Mouse (Mus musculus): Measurements from ENCODE around the gene Fbxw7. TPM values are rescaled to one million over a fixed set of nuclear protein-coding genes. Genes with fewer than 3 reads are reported as not detected.
A peak's percentile ranks its signal among the peaks of the same experiment; 100 is the strongest.

Gene Fbxw7
- polyA plus RNA-seq, 1 experiment from 2014 or later, result 9.3 TPM

- 71% methylated on average over 3 of the region's 3 CpGs for WGBS
- peaks cover 2% of the 10 kb centered on the region for H3K4me1 ChIP-seq
Measured at GRCm38 (mm10) chr3:84807826-84808225, 7.2 kb upstream of the Fbxw7 start.

GRCm38 (mm10) chr3:84808906-84809305 lies 6.2 kb upstream of the Fbxw7 start:
- ATAC-seq (replicated peaks; ENCODE audit: low FRiP score), result no peak
- no peak overlapping the region for H3K27ac ChIP-seq
- H3K4me2 ChIP-seq, result no peak overlapping the region
- H3K4me3 ChIP-seq (replicated peaks), result no peak overlapping the region
- H3K9me3 ChIP-seq (replicated peaks), result no peaks in the 10 kb centered on the region
- no peaks in the 10 kb centered on the region for H3K36me3 ChIP-seq
- H3K27me3 ChIP-seq, result 0 out of 2 replicates have a peak, but pooled peaks cover 5% of the 10 kb centered on the region
- no peak overlapping the region for H3K9ac ChIP-seq
- peaks cover 11% of the 10 kb centered on the region for H3K4me1 ChIP-seq

More at GRCm38 (mm10) chr3:84807826-84808225, 7.2 kb upstream of the Fbxw7 start:
- Histone ChIP-seq H3K4me3 (replicated peaks) (no peak overlapping the region), H3K4me2 (no peak overlapping the region), H3K27me3 (0 out of 2 replicates have a peak, but pooled peaks cover 5% of the 10 kb centered on the region), H3K27ac (no peak overlapping the region), H3K36me3 (no peaks in the 10 kb centered on the region), H3K9ac (no peak overlapping the region), H3K9me3 (replicated peaks) (no peaks in the 10 kb centered on the region)
- ATAC-seq (replicated peaks; ENCODE audit: low FRiP score), result no peak

GRCm38 (mm10) chr3:84810803-84811202 lies 4.3 kb upstream of the Fbxw7 start:
- peaks cover 15% of the 10 kb centered on the region for H3K4me1 ChIP-seq
- no peaks in the 10 kb centered on the region for H3K9me3 ChIP-seq (replicated peaks)
- H3K4me2 ChIP-seq, result no peak overlapping the region
- no peak overlapping the region for H3K9ac ChIP-seq
- H3K27ac ChIP-seq, result no peak overlapping the region
- no peaks in the 10 kb centered on the region for H3K27me3 ChIP-seq
- H3K4me3 ChIP-seq (replicated peaks), result no peak overlapping the region
- H3K36me3 ChIP-seq, result no peaks in the 10 kb centered on the region
- ATAC-seq (replicated peaks; ENCODE audit: low FRiP score), result no peak

GRCm38 (mm10) chr3:84813436-84814156 lies 1.5 kb upstream of the Fbxw7 start:
- Histone ChIP-seq H3K4me1 (peaks cover 25% of the 10 kb centered on the region), H3K4me2 (peak overlapping the region; percentile 98), H3K36me3 (no peaks in the 10 kb centered on the region; the same call in 1 of the 2 replicates), H3K9me3 (replicated peaks) (no peaks in the 10 kb centered on the region), H3K27me3 (no peaks in the 10 kb centered on the region), H3K4me3 (replicated peaks) (peak overlapping the region; percentile 70), H3K9ac (peak overlapping the region; percentile 76), H3K27ac (peak overlapping the region; percentile 96)
- ATAC-seq (replicated peaks; ENCODE audit: low FRiP score), result peak; percentile 63; the same call in 1 of the 2 replicates
- 1% methylated on average over 29 of the region's 29 CpGs for WGBS

- Histone ChIP-seq H3K9ac (peak overlapping the region; percentile 76), H3K9me3 (replicated peaks) (no peaks in the 10 kb centered on the region), H3K27ac (peak overlapping the region; percentile 96), H3K4me3 (replicated peaks) (peak overlapping the region; percentile 70), H3K4me1 (peaks cover 25% of the 10 kb centered on the region), H3K27me3 (no peaks in the 10 kb centered on the region), H3K4me2 (peak overlapping the region; percentile 98), H3K36me3 (no peaks in the 10 kb centered on the region; the same call in 1 of the 2 replicates)
- WGBS, result under 1% methylated on average over 27 of the region's 60 CpGs
- ATAC-seq (replicated peaks; ENCODE audit: low FRiP score), result peak; percentile 98
Measured at GRCm38 (mm10) chr3:84814157-84814761, 809 bp upstream of the Fbxw7 start.

GRCm38 (mm10) chr3:84815461-84815860 lies 393 bp downstream of the Fbxw7 start:
- H3K4me1 ChIP-seq, result peaks cover 25% of the 10 kb centered on the region
- H3K4me2 ChIP-seq, result peak overlapping the region; percentile 98
- peak overlapping the region; percentile 70 for H3K4me3 ChIP-seq (replicated peaks)
- WGBS, result under 1% methylated on average over 29 of the region's 29 CpGs
- no peaks in the 10 kb centered on the region for H3K9me3 ChIP-seq (replicated peaks)
- no peaks in the 10 kb centered on the region for H3K27me3 ChIP-seq
- no peaks in the 10 kb centered on the region; the same call in 1 of the 2 replicates for H3K36me3 ChIP-seq
- H3K27ac ChIP-seq, result peak overlapping the region; percentile 96
- ATAC-seq (replicated peaks; ENCODE audit: low FRiP score), result 0 out of 2 replicates have a peak, but pooled peaks have one; percentile 5
- peak overlapping the region; percentile 74 for H3K9ac ChIP-seq

- no peak for ATAC-seq (replicated peaks; ENCODE audit: low FRiP score)
- H3K4me3 ChIP-seq (replicated peaks), result no peak overlapping the region
- H3K27ac ChIP-seq, result no peak overlapping the region
- no peaks in the 10 kb centered on the region; the same call in 1 of the 2 replicates for H3K36me3 ChIP-seq
- WGBS, result 70% methylated on average over 1 of the region's 1 CpGs
- no peak overlapping the region for H3K4me2 ChIP-seq
- no peaks in the 10 kb centered on the region for H3K9me3 ChIP-seq (replicated peaks)
- H3K9ac ChIP-seq, result no peak overlapping the region
- peaks cover 25% of the 10 kb centered on the region for H3K4me1 ChIP-seq
- no peaks in the 10 kb centered on the region for H3K27me3 ChIP-seq
Measured at GRCm38 (mm10) chr3:84816951-84817350, 1.9 kb downstream of the Fbxw7 start.

- ATAC-seq (replicated peaks; ENCODE audit: low FRiP score), result no peak
- H3K9ac ChIP-seq, result no peak overlapping the region
- no peaks in the 10 kb centered on the region for H3K27me3 ChIP-seq
- peaks cover 3% of the 10 kb centered on the region; the same call in 1 of the 2 replicates for H3K36me3 ChIP-seq
- no peaks in the 10 kb centered on the region for H3K9me3 ChIP-seq (replicated peaks)
- no peak overlapping the region for H3K4me2 ChIP-seq
- no peak overlapping the region for H3K4me3 ChIP-seq (replicated peaks)
- 77% methylated on average over 2 of the region's 2 CpGs for whole genome bisulfite sequencing
- H3K4me1 ChIP-seq, result peaks cover 11% of the 10 kb centered on the region
- H3K27ac ChIP-seq, result no peak overlapping the region
Measured at GRCm38 (mm10) chr3:84820654-84821201, 5.7 kb downstream of the Fbxw7 start.

- ATAC-seq (replicated peaks; ENCODE audit: low FRiP score), result no peak
- no peak overlapping the region for H3K4me3 ChIP-seq (replicated peaks)
- no peaks in the 10 kb centered on the region for H3K9me3 ChIP-seq (replicated peaks)
- H3K4me1 ChIP-seq, result peaks cover 4% of the 10 kb centered on the region
- H3K36me3 ChIP-seq, result 0 out of 2 replicates have a peak, but pooled peaks cover 3% of the 10 kb centered on the region
- WGBS, result 37% methylated on average over 5 of the region's 5 CpGs
- no peaks in the 10 kb centered on the region for H3K27me3 ChIP-seq
- no peak overlapping the region for H3K27ac ChIP-seq
- H3K4me2 ChIP-seq, result no peak overlapping the region
- H3K9ac ChIP-seq, result no peak overlapping the region
Measured at GRCm38 (mm10) chr3:84825990-84826389, 10.9 kb downstream of the Fbxw7 start.

GRCm38 (mm10) chr3:84826405-84826804 lies 11.3 kb downstream of the Fbxw7 start:
- no peak overlapping the region for H3K4me3 ChIP-seq (replicated peaks)
- WGBS, result 72% methylated on average over 3 of the region's 3 CpGs
- no peaks in the 10 kb centered on the region for H3K9me3 ChIP-seq (replicated peaks)

GRCm38 (mm10) chr3:84826938-84827337 lies 11.9 kb downstream of the Fbxw7 start:
- no peak for ATAC-seq (replicated peaks; ENCODE audit: low FRiP score)
- Histone ChIP-seq H3K4me3 (replicated peaks) (no peak overlapping the region), H3K4me2 (no peak overlapping the region), H3K36me3 (0 out of 2 replicates have a peak, but pooled peaks cover 3% of the 10 kb centered on the region), H3K9ac (no peak overlapping the region), H3K27me3 (no peaks in the 10 kb centered on the region), H3K4me1 (peaks cover 4% of the 10 kb centered on the region), H3K27ac (no peak overlapping the region), H3K9me3 (replicated peaks) (no peaks in the 10 kb centered on the region)
- 79% methylated on average over 3 of the region's 3 CpGs for WGBS

More at GRCm38 (mm10) chr3:84826405-84826804, 11.3 kb downstream of the Fbxw7 start:
- Histone ChIP-seq H3K4me1 (peaks cover 4% of the 10 kb centered on the region), H3K4me2 (no peak overlapping the region), H3K36me3 (0 out of 2 replicates have a peak, but pooled peaks cover 3% of the 10 kb centered on the region), H3K9ac (no peak overlapping the region), H3K27ac (no peak overlapping the region), H3K27me3 (no peaks in the 10 kb centered on the region)
- no peak for ATAC-seq (replicated peaks; ENCODE audit: low FRiP score)

GRCm38 (mm10) chr3:84827617-84828016 lies 12.5 kb downstream of the Fbxw7 start:
- 84% methylated on average over 4 of the region's 4 CpGs for WGBS
- no peak overlapping the region for H3K4me3 ChIP-seq (replicated peaks)
- 0 out of 2 replicates have a peak, but pooled peaks cover 3% of the 10 kb centered on the region for H3K36me3 ChIP-seq
- H3K4me1 ChIP-seq, result peaks cover 4% of the 10 kb centered on the region
- no peaks in the 10 kb centered on the region for H3K27me3 ChIP-seq
- no peak overlapping the region for H3K9ac ChIP-seq
- no peak overlapping the region for H3K4me2 ChIP-seq
- H3K27ac ChIP-seq, result no peak overlapping the region
- H3K9me3 ChIP-seq (replicated peaks), result no peaks in the 10 kb centered on the region
- ATAC-seq (replicated peaks; ENCODE audit: low FRiP score), result no peak
